Mouse (Mus musculus): ENCODE results near the gene Ldhal6b.
A peak's percentile ranks its signal among the peaks of the same experiment; 100 is the strongest.

The Ldhal6b gene

DNA sequence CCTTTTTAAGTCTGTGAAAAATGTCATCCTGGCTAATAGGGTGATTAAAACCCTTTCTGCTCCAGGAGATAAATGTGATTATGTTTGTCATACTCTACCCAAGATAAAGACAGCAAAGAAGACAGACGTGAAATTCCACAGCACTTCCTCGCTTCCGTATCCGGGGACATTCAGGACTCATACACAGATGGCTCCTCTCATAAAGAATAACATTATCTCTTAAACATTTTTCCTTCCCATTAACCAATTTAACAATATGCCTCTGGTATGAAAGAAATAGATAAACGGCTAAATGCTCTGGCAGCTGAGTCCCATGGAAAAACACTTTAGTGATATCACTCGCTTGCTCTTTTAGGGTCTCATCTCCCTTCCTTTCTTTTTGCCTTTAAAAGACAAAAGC lies 11.5 kb downstream of the Ldhal6b start:
- no peak for DNase-seq

DNA sequence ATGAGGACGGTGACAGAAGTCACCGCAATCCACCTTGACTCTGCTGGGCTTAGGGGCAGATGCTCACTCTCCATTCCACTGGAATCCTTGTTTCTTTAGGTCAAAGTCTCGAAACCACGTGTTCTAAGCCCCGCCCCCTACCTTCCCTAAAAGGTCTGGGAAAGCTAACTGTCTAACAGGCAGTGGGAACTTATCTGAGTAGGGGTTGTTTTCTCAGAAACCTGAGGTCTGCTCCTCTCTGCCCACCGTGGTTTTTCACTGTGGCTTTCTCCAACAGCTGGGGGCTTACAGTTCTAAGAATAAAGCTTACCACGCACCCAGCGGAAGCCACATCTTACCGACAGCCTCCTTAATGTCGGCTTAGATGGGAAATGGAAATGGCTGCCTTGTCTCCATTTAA lies 12.0 kb downstream of the Ldhal6b start:
- peak; percentile 53 to 58 for DNase-seq

DNA sequence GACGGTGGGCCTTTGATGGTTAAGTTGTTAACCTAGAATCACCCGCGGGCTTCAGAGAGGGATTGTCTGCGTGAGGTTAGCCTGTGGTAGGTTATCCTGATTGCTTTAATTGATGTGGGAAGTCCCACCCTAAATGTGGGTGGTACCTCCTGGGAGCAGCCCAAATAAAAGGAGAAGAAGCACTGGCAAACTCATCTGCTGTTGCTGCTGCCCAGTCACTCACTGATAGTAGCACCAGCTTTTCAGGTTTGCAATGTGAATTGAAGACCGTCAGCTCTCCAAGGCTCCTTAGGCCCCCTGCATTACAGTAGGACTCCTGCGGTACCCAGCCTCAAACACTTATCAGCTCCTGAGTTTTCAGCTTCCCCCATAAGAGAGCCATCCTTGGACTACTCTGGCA lies 14.7 kb downstream of the Ldhal6b start:
- DNase-seq: no peak

DNA sequence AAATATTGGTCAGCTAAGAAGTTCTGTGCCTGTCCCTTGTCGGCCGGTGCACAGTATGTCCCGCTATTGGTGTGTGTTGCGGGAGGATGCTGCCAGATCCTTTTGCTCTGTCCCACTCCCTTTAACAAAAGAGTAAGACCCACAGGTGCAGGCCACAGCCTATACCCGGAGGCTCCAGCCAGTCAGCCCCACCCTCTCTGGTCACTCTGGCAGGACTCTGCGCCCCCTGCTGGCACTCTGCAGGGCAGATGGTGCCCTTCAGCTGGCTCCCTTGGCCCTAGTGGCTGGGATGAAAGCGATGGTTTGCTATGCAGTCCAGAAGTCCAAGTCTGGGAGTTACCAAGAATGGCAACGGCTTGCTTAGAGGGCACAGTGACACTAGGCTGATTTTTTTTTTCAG lies 15.9 kb downstream of the Ldhal6b start:
- peak; percentile 85 to 91 for DNase-seq

DNA sequence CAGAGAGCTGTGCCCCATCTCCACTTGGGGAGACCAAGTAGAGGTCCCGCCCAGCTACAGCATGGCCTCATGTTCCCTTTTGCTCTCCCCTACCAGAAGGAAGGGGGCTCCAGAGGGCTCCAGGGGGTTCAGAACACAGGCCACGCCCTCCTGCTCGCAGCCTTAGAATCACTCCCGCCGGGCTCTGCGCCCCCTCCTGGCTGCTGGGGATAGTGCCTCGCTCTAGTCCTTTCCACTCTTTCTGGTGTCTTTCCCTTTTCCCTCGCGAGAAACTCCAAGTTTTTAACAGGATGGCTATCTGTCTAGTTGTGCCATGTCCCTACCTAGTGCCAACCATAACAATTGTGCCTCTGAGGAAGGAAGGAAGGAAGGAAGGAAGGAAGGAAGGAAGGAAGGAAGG lies 16.5 kb downstream of the Ldhal6b start:
- peak; percentile 45 to 68 for DNase-seq

DNA sequence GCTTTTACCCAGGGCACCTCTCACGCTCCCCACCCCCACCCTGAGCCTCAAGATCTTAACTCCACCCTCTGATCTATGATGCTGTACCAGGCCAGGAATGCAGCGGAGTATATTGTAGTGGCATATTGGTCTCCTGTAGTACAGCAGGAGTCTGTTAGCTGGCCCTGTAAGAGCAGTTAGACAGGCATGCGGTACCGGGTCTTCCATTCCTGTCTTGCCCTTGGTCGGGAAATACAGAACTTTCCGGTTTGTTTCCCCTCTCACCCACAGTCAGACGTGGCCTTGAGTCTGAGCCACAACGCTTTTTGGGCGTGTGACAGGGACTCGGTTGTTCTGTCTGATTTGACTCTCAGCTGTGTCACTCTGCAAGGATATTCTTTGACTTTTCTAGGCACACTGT lies 17.3 kb downstream of the Ldhal6b start:
- no peak for DNase-seq

DNA sequence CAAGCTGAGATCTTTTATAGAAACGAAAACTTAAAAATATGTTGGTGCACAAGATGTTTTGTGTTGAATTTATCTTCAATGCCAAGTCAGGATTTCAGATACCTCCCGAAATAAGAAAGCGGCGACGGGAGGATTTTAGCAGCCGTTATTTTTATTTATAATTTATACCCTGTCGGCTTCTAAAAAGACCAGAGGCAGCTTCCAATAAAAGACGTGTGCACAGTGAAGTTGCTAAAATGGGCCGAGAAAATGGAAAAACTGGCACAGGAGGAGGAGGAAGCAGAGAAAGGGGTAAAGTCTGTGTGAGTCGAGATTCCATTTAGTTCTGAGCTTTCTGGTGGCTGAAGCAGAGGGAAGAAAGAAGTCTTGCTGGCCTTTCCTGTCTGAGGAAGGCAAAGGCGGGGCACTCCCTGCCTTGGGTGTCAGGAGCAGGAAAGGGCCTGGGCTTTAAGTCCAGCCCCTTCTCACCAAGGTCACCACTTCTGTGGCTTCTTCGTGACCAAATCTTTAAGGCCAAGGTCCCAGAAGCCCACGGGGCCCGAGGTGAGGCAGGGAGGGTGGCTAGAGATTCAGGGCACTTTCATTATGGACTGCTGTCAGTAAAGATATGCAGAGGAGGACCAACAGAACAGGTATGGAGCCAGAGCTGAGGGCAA lies 18.0 kb downstream of the Ldhal6b start:
- no peak for DNase-seq

DNA sequence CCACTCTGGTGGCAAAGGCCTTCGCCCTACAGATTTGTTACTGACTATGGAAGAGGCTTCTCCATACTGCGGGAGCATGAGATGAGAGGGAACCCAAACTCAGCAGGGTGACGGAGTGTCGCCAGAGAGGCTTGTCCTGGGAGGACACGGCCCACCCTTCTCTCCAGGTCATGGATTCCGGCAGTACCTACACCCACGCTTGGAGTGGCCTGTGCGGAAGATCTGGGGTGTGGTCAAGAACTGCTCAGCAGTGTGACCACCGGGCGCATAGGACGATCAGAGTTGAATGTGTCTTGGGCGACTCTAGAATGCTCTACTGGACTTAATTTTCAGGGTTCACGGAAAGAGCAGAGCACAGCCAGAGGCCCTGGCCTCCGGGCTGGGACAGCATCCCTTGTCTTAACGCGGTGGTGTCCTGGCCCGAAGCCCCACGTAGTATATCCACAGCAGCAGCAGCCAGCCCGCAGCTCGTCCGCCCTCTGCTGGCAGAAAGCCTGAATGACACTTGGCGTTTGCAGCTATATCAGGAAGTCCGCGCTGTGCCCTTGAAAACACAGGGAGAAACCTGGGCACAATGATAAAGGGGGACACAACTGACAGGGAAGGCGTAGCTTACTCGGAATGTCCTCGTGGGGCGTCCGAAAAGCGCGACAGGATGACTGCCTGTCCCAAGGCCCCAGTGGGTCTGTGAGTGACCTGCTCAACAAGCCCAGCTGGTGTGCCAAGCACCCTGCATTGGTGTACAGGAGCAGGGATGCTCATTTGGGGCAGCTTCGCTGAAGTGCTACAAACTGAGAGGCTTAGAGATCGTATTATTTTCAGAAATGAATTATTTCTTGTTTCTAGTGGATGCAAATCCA lies 21.2 kb downstream of the Ldhal6b start:
- peak; percentile 70 to 86 for DNase-seq

DNA sequence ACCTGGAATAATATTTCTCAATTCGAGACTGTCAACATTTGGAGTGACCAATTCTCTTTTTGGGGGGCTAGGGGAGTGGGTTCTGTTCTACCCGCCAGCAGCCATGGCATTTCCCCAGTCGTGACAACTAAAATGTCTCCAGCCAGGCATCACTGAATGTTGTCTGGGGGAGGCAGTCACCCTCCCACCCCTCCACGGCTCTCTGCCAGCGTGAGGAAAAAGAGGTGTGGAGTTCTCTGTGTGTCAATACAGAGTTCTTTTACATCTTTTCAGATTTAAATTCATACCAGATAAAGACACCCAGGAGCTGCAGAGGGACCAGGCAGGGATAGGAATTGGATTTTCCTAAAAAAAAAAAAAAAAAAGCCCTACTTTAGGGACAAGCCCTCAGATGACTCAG lies 22.4 kb downstream of the Ldhal6b start:
- DNase-seq: no peak

DNA sequence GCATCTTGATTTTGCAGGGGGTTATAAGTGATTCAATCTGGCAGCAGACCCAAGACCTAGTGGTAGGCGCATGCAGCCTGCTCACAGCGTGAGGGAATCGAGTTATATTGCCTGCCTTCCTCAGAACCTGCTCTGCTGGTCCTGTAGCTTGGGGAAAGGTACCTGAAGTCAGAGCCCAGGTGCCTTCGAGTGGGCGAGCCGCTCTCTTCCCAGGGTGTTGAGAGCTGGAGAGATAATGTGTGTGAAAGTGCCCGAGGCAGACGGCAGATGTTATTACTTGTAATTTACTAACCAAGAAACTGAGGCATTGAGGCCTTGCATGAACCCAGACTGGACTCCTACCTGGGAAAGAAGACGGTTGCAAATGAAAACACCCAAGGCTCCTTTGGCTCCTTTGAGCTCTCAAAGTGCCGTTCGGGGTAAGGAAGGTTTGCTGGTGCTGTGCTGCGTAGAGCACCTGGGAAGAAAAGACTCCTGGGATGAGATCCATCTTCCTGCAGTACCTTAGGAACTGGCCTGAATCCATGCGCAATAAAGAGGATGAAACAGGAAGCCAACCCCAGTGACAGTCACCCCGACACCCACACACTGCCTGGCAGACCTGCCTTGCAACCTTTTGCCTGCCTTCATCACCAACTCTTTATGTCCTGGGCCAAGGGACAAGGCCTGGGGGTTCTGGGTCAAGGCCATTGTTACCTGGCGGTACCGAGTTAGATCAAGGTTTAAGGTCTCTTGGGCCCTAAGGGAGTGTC lies 22.9 kb downstream of the Ldhal6b start:
- no peak for DNase-seq

DNA sequence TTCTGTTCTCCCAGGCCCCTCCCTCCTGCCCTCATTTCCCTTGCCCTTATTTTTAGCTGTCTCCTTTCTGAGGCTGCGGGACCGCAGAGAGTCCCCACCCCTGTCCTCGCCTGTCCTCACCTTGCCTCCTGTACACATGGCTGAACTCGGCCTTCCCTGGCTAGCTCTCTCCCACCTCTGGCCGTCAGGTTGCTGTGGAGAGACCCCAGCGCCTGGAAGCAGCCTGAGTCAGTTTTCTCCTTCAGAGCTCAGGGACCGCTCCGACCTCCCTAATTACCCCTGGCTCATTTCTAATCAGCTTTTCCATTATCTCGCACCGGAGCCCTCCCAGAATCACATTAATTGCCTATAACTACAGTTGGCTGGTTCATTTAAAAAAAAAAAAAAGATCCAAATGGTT lies 27.9 kb downstream of the Ldhal6b start:
- DNase-seq: no peak

DNA sequence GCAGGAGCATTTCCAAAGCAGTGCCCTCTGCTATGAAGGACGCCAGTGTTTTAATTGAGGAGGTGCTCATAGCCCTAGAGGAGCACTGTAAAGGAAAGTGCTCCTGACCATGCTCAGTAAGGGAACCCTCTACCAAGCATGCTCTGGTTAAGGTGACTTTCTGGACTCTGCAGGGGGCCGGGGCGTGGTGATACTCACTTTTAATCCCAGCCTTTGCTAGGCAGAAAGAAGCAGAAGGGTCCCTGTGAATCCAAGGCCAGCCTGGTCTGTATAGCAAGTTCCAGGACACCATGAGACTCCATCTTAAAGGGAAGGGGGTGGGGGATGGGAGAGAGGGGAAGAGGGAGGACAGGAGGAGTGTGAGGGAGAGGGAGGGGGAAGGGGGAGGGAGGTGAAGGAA lies 30.2 kb downstream of the Ldhal6b start:
- DNase-seq: no peak

DNA sequence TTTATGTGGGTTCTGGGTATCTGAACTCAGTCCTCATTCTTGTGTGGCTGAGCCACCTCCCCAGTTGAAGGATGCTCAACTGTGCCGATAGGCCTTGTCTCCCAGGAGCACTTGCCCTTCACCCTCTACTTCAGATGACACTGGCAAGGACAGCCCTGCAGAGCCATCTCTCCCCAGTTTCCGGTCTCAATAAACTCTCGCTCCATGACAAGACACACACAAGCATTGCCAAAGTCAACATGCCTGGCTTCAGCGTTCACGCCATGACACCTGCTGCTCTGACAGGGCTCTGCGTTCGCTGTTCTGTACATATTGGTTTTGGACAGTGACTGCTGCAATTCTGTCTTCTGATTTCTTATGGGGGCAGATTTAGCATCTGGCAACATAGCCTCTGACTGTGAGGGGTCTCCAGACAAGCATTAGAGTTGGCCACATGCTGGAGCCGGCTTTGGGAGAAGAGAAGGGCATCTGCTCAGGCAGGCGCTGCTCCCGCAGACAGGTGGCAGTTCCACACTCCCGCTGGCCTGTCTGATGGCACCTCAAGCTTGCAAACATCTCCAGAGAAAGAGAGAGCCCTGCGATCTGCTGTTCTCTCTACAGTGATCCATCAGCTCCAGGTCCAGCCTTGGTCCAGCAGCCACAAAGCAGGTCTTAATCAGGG lies 31.6 kb downstream of the Ldhal6b start:
- DNase-seq: no peak

DNA sequence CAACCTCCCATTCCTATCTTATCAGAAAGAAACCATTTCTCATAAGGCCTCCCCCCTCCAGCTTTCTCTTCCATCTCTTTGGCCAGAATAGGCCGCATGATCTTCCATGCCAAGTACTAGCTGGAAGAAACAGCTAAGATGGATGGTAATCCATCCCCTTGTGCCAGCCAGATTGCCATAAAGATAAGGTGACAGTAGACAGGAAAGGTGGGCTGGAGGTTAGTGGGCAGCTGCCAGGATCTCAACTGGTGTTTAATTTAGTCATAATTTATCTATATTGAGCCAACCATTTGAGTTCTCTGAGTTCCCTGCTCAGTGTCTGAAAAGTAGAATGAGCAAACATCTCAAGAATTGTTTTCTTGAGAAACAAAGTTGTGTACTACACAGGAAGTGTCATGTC lies 32.9 kb downstream of the Ldhal6b start:
- no peak for DNase-seq

DNA sequence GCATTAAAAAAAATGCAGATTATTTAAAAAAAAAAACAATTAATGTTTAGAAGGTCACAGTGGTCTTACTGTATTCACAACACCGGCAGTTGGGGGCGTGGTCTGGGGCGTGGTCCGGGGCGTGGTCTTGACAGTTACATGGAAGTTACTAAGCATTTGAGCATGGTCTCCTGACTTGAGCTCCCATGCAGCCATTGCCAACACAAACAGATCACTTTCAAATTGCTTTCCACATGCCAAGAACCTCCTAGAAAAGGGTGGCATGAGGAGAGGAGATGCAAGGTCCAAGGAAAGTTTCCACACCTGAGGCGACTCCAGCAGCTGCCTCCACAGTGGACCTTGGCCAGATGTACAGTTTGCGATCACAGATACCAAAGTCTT lies 40.6 kb downstream of the Ldhal6b start:
- DNase-seq: peak; percentile 53 to 63

DNA sequence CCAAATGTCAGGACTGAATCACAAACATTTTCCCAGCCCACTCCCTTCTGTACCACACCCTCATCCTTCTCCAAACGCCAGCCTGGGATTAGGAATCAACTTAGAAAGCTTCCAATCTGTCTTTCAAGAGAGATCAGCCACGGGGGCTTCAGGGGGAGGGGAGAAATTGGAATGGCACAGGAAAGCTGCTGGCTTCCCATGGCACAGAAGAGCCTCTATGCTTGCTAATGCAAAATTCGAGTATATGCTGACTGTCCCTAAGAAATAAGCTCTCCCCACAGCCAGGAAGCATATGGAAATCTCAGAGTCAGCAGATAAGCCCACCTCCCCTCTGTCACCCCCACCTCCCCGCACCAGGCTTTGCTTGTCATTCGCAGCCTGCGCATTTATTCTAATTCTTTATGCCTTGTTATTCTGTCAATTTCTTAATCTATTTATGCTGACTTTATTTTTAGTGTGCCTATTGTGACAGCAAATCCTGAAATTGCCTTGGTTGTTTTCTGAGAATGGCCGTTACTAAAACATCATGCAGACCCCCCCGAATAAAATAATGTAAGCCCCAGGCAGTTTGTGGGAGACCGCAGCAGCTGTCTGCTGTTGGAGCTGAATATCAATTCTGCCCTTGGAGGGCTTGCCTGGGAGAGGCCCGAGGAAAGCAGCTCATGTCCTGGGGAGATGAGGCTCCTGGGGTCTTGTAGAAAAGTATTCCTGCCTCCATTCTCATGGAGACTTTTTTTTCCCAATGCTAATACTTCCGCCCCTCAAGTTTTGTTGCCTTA lies 41.2 kb downstream of the Ldhal6b start:
- DNase-seq: no peak

DNA sequence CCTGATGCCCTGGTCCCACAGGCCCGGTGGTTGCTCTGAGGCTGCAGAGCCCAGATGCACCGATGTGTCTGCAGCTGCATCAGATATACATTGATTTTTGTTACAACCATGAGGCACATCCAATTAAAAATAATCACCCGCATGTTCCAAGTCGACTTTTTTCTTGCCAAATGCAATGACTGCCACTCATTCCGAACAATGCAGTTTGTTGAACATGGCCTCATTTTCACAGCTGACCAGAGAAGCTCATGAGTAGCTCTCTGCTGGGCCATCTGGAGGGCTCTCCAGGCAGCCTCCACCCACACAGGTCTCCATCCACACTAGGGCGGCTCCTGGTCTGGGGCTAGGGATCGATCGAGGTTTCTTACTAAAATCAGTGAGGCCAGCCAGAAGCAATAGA lies 45.6 kb downstream of the Ldhal6b start:
- DNase-seq: no peak

DNA sequence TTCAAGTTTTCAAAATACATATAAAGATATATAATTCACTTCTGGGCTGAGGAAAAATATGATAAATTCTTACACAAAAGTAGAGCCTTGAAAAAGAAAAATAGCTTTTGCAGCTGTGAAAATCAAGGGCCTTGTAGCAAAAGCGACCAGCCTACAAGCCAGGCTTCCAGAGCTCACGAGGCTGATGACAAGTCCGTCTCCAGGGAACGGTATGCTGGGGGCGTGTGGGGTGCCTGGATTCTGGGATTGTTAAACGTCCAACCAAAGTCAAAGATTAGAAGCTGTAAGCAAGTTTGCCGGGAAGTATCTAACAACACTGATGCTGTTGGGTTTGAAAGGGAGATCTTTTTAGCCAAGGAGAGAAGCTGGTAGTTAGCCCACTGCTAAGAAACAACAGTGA lies 47.0 kb downstream of the Ldhal6b start:
- no peak for DNase-seq

DNA sequence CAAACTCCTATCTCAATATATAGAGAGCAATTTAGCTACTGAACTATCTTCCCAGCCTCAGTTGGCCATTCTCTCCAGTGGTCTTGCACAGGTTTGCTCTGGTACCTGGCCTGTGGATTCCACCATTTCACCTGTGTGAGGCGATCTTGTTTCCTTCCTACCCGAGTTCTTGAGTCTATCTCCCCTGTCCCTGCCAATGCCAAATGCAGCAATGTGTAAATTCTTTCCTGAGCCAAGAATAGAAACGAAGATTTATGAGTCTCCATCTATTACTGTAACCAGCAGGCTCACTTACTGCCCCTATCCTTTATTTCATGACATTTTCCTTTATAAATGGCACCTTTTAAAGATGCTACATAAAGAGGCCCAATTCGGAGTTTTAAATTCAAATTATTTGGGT lies 47.5 kb downstream of the Ldhal6b start:
- DNase-seq: no peak
